Mouse (Mus musculus) skeletal muscle tissue, adult 2 months (tissue): ENCODE data around the gene Orai1.

Experiments used
- DNase-seq: peaks from one replicate; pipeline ENCODE4 v3.0.0-alpha.2; 2012; ENCODE audit warnings: low read depth, low spot score

Gene Orai1

DNA sequence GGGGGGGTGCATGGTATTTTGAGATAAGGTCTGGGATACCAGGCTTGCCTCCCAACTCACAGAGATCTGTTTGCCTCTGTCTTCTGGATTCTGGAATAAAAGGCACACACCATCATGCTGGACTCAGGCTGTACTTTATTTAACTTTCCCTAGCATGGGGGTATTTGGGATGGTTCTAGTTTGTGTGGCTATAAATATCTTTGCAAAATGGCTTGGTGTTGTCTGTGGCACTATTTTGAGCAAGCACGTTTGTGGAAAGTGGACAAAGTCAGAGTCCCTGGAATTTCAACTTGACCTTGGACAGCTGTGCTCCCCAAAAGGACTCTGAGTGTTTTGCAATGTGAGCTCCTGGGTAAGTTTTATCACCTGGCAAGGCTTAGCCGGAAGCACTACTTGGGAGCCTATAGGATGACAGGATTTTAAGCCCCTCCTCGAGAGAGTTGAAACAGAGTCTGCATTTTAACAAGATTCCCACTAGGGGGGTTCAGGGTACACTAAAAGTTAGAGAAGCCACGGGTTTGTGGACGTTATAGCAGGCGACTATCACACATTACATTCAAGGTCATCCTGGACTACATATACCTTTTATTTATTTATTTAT is 52.6 kb downstream of the Orai1 start:
- no peak for DNase-seq

DNA sequence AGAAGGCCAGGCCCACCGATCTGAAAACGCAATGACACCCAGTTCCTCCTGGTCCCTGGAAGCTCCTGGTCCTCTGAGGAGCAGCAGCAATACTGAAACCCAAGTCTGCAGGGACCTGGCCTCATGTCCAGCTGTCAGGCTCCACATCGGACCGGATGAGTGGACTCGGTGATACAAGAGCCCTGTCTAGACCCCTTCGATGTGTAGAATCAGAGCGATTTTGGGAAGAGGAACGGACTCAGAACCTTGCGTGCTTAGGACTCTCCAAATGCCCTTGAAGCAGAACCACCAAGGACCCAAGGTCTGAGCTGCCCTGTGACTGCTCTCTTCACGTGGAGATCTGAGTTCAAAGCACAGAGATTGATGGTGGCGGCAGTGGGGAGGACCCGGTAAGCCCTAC is 53.2 kb downstream of the Orai1 start, which contains the start of gene Tmem120b:
Gene Tmem120b (plus strand): TSS at position 301 of the 400 bp plus-strand sequence.
- DNase-seq = no peak

DNA sequence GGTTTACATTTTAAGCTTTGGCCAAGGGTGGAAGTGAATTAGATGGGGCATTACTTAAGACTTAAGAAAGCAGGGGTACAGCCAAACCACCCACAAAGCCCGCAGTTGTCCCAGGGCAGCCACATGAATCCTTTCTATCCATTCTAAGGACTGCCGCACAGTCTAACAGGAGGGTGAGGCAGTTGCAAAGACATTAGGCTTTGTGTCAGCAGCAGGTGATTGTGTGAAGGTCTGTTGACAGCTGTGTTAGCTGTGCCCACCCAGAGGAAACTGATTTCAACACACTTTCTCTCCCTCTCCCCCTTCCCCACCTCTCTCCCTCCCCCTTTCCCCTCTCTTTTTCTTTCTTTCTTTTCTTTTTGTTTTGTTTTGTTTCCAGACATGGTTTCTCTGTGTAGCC is 53.8 kb downstream of the Orai1 start:
- DNase-seq = no peak

DNA sequence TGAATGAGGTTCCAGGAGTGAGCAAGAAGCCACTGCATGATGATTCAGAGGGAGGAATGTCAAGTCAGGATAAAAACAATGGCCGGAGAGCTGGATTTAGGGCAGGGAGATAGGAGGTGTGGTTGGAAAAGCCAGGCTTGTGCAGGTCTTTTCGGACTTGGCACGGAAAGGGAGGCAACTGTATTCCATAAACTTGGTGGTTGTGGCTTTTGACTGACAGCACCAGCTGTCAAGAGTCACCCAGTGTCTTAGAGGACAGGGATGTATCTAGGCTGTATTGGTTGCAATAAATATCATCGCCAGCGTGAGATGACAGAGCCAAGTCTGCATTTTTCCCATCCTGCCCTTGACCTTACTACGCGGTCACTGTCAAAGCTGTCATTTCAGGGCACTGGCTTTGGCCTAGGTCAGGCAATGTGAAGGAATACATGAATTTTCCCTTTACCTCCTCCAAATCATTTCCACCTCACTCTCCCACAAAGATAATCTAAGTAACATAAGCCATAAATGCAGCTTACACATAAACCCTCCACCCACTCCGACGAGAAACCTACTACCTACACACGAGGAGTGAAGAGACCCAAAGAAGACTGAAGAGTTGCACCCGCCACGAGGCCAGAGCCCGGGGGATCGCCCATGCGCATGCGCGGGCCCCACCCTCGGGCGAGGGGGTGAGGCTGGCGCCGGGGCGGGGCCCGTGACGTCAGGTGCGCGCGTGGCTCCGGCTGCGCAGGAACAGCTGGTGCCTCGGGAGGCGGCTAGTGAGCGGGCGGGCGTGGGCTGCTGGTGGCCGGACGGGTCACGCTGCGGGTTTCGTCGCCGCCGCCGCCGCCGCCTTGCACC is 60.9 kb downstream of the Orai1 start:
- DNase-seq = peak; percentile 95

DNA sequence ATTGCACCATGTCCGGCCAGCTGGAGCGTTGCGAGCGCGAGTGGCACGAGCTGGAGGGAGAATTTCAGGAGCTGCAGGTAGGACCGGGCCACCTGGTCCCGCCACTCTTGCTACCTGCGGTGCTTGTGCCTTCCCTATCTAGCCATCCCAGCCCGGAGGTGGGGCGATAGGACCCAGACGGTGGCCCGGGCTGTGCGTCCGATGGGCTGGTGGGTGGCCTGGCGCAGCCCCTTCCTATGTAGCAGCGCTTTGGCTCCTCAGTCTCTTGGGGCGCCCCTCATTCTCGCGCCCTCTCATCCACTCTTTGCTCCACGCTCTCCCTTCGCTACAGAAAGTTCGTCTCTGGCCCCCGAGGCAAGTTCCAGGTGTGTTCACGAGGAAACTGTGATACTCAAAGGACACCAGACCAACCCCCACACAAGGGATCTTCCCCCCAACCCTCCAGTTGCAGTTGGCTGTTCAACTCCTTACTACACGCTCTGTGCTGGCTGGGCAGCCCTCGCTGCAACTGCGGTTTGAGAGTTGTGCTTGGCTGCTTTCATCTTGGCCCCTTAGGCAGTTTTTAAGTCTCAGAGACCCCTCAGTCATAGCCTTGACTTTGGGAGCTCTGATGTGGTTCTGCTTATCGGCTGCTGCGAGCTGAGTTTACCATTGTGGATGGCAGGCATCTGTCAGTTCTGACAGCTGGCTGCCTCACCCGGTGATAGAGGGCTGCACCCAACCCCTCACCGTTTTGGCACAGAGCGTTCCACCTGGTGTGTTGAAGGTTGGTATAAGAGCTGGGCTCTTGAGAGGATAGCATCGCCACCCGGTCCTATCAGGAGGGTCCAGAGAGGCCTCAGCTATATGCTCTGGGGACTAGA is 61.8 kb downstream of the Orai1 start:
- DNase-seq = no peak

DNA sequence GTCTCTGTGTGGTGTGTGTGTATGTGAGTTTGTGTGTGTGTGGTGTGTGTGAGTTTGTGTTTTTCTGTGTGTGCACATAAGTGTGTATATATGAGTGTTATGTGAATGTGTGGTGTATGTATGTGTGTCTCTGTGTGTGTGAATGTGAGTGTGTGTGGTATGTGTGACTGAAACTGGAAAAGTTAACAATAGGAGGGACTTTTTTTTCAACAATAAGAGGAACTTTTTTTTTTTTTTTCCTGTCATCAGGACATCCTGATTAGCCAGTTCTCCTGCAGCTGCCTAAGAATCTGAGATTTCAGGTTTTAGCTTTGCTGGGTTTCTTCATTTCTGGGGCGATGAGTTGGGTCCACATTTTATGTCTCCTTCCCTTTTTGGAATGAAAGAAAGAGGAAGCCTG is 64.7 kb downstream of the Orai1 start:
- DNase-seq = no peak

DNA sequence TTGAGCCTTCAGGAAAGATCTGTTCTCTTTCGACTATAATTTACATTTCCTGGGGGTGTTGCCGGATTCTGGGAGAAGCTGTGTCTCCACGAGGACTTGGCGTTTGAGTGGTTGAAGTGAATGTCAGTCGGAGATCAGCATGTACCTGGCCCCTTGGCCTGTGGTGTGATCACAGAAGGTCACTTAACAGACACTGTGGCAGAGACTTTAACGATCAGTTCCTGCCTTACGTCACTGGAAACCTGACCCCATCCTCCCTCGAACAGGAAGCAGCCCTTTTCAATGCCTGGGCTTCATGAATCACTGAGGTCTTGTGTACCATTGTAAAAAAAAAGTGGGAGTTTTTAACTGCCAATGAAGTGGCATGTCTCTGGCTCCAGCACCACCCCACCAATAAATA is 65.2 kb downstream of the Orai1 start:
- DNase-seq = no peak
